Mouse (Mus musculus): ENCODE results near the gene Fam3c.

DNA sequence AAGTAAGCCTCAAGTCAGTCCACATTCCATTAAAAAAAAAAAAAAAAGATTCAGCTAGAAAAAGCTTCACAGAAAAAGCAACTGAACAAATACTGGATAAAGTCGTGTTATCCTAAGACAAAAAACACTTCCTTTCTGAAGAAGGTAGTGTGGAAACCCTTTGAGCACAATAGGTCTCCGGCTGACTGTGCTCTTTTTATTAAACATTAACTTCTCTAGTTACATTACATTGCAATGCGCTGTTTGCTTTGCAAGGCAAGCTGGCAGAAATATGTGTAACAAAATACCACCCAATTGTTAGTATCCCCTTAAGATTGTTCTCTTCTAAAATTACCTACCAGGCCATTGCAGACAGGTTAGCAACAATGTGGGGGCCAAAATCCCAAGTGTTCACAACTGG is 5.9 kb upstream of the Fam3c start:
- TF ChIP-seq POLR2A (IDR thresholded peaks at IDR 0.05; ENCODE audit: borderline replicate concordance, low read depth, low read length) (no peak), CTCF (IDR thresholded peaks at IDR 0.05; ENCODE audit: low read depth, low read length) (no peak)

Data from bone marrow macrophage, adult 2 months (primary cell).